Mouse (Mus musculus): ENCODE measurements at regions not wholly inside any gene's neighbourhood (a gene's known extent, or its start where the extent isn't known, plus 50 kb on each side); places are given as distances from the start of the nearest gene placed in this dataset.
"Not testable (repeated sequence)": the region's sequence is repeated elsewhere in the genome, so short reads cannot be mapped to it uniquely, and the experiment has no call there.

GRCm38 (mm10) chr2:168424277-168425099 is 143.0 kb upstream of the Kcng1 start:
- DNase-seq = no peak

DNA sequence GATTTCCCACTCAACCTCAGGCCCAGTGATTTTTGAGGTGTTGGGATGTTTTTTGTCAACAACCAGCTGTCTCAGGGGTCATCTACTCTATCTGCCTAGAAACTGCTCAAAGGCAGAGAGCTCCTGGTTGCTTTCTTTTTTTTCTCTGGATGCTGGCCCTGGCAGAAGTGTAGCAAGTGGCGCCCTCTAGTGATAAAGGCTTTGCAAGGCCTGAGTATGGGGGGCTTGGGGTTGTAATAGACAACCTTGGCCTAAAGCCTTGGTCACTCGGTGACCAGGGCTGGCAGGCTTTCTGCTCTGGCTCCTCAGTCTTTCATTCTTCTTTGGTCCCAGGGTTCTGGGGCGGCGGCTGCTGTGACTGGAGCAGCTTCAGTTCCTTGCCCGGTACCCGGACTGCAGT is 142.0 kb upstream of the Kcng1 start:
- peak in 1 of 2 experiments; percentile 24 for DNase-seq

- no peak for DNase-seq
These were observed 133.6 kb upstream of the Kcng1 start for GRCm38 (mm10) chr2:168415140-168415539.

DNA sequence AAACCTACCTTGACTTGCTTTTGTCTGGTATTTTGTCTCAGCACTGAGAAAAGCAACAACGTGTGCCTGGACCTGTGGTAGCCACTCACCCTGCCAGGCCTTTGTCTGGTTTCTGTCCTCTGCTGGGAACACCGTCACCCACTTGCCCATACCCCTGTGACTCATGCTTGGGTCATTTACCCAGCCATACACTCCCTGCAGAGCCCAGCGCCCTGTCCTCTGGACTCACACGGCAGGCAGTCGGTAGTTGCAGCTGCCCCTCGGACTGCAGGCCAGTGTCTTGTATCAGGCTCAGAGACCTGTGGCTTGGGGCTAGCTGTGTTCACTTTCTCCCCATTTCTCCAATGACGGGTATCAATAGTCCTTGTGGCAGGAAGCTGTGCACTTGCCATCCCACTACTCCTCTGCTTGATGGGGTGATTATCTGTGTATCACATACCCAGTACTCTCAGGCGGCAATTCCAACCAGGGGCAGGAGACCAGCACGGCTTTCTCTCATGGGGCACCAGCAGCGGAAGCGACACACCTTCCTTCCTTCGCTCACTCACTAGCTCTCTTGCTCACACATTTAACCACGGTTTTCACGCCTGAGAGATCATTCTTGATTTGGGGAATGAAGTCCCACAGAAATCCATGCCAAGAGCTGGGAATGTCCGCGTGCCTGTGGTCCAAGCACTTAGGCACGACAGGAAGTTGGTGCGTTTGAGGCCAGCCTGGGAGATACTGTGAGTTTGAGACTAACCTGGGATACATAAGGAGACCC is 132.8 kb upstream of the Kcng1 start:
- no peak for DNase-seq

DNA sequence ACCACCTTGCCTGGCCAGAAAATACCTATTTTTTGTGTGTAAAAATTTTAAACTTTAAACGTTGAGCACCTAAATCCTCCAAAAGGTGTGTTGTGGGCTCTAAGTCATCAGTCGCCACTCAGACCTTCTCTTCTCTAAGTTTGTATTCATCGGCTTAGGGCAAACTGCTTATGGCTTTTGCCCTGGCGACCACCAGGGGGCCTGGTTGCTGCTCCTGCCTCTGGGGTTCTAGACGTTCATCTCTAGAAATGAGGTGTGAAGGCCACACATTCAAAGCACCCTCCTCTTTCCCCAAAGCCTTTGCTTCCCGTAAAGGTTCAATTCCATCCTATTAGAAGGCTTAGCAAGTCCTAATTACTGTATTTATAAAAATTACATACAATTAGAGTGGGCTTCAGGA is 131.3 kb upstream of the Kcng1 start:
- DNase-seq = peak in 1 of 2 experiments; percentile 24

DNA sequence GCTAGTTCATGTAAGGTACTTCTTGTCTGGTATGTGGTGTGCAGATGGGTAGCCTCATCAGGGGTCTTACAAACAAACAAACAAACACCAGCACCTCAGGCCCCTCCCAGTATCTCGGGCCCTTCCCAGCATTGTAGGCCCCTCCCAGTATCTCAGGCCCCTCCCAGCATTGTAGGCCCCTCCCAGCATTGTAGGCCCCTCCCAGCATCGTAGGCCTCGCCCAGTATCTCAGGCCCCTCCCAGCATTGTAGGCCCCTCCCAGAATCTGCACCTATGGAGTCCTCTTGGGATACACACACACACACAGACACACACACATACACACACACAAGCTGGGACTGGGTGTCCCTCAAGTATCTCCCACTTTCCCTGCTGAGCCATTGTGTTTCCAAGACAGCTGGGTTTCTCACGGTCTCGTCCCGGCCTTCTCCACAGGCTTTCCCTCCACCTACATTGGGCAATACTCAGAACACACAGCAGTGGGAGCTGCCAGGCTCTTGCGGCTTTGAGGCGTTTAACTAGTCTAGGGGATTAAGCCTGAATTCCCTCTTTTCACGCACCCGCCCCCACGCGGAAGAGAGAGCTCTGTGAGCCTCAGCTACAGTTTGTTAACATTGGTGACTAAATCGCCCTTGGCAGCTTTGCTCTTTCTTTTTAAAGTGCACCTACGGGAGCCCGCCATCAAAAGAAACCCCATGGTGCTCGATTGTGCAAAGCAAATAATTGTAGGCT is 121.4 kb upstream of the Kcng1 start:
- no peak for DNase-seq

GRCm38 (mm10) chr2:168399088-168399709 is 117.7 kb upstream of the Kcng1 start:
- no peak for DNase-seq

- no peak for DNase-seq
These were observed 114.8 kb upstream of the Kcng1 start for GRCm38 (mm10) chr2:168396316-168396715.

DNA sequence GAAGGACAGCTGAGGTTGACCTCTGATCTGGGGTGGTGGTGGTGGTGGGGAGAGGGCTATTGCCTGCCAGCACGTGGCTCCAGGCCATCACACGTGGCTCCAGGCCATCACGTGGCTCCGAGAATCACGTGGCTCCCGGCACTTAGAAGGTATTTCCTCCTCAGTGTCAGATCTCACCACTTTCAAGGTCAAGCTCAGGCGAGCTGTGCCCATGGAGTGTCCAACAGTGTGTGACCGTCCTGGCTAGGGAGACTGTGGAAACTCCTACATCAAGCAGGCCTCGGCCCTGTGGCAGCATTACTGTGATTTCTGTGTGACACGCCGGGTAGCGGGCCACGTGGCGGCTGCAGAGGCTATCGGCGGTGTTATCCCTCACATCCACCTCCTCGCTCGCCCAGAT is 111.8 kb upstream of the Kcng1 start:
- DNase-seq = no peak

DNA sequence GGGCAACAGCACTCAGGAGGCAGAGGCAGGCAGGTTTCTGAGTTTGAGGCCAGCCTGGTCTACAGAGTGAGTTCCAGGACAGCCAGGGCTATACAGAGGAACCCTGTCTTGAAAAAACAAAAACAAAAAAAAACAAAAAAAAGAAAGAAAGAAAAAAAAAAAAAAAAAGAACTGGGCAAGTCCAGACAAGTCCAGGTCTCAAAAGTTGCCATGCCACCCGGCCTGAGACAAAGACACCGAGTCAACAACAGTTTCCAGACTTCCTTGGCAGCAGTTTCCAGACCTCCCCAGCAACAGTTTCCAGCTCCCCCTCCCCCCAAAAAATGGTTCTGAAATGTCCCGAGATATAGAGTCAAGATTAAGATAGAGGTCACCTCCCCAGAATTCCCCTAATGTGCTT is 110.6 kb upstream of the Kcng1 start:
- DNase-seq = not testable (repeated sequence)

DNA sequence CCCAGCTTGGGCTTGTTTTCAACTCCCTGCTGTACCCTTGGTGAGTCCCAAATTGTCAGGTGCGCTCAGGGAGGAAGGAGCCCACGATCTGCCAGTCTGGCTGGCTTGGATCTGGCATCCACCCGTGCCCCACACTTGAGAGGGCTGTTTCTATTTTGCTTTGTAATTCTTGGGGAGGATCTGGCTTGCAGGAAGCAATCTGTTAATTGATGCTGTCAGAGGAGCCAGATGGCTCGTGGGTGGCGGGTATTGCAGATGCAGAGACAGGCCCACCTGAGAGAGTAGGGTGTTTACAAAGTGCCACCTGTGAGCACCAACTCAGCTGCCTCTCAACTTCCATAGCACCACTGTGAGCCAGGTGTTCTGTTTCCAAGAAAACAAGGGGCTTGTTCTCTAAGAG is 99.1 kb upstream of the Kcng1 start:
- peak; percentile 28 to 39 for DNase-seq

GRCm38 (mm10) chr2:168372356-168372755 is 90.8 kb upstream of the Kcng1 start:
- DNase-seq = no peak

DNA sequence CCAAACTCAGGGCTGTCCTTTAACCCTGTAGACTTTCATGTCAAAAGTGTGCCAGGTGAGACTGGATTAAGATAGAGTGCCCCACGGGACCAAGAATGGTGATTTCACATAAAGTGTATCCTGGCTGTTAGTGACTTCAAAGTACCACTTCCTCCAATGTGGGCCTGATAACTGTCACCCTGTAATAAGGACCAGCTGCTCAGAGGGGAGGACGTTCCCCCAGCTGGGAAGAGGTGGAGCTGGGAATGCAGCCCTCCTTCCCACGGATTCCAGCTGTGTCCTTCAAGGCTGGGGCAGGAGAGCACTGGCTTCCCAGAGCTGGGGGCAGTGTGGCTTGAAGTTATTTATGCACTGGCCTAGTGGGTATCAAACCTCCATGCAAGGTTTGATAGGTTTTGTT is 89.7 kb upstream of the Kcng1 start:
- no peak for DNase-seq

DNA sequence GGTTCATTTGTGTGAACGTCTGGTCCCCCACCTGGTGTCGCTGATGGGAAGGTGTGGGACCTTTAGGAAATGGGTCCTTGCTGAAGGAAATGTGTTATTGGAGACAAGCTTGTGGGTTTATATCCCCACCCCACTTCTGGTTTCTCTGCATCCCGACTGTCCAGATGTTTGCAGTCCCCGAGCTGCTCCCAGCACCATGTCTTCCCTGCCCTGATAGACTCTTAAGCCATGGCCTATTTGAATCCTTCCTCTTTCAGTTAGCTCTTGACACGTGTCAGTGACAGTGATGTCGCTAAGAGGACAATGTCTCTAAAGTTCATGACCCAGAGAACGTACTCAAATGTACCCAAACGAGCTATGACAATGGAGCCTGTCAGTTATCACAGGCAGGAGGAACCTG is 77.7 kb upstream of the Kcng1 start:
- no peak for DNase-seq

DNA sequence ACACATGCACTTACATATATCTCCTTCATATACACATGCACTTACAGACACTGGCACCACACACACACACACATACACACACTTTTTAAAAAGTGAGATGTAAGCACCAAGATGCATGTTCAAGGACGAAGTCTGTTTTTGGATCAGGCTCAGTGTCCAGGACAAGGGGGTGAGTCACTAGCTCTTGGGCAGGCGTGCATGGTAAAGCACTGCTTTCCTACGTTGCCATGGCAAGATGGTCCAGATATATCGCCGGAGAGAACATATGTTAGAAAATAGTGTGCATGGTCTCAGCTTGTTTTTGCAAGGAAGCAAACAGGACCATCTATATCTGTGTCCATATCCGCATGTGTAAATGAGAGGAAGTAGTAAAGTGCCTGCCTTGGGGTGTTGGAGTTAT is 77.0 kb upstream of the Kcng1 start:
- DNase-seq = no peak

- DNase-seq = no peak
These were observed 76.3 kb upstream of the Kcng1 start for GRCm38 (mm10) chr2:168357815-168358214.

GRCm38 (mm10) chr2:168354397-168354796 is 72.9 kb upstream of the Kcng1 start:
- no peak for DNase-seq

- peak; percentile 62 to 70 for DNase-seq
These were observed 71.1 kb upstream of the Kcng1 start for GRCm38 (mm10) chr2:168352626-168353025.

DNA sequence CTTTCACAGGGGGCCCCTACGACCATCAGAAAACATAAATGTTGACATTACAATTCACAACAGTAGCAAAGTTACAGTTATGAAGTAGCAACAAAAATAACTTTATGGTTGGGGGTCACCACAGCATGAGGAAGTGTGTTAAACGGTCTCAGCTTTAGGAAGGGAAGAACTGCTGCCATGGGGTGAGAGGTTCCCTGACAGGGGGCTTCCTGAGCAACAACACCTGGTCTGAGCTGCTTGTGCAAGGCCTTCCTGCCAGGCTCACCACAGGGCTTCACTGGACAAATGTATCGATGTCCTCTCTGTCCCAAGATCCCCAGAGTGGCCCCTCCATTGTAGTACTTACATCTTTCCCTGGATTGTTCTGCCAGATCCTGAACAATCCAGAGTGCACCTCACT is 70.7 kb upstream of the Kcng1 start:
- DNase-seq = no peak

- no peak for DNase-seq
These were observed 63.8 kb upstream of the Kcng1 start for GRCm38 (mm10) chr2:168345384-168345783.

DNA sequence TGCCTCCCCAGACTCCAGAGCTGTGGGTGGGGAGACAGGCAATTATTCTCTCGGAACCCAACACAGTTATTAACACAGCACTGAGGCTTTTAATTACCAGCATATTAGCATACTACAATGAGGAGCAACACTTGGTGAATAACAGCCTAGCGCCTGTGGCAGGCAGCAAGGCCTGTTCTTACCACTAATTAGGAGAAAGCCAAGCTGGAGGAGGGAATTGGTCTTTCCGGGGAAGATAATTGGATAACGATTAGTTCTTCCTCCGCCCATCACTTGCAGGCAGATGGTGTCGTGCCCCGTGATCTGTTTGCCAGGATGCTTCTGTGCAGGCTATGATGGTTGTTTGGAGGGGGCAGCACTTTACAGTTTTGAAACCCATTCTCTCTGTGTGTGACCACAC is 62.2 kb upstream of the Kcng1 start:
- no peak for DNase-seq

DNA sequence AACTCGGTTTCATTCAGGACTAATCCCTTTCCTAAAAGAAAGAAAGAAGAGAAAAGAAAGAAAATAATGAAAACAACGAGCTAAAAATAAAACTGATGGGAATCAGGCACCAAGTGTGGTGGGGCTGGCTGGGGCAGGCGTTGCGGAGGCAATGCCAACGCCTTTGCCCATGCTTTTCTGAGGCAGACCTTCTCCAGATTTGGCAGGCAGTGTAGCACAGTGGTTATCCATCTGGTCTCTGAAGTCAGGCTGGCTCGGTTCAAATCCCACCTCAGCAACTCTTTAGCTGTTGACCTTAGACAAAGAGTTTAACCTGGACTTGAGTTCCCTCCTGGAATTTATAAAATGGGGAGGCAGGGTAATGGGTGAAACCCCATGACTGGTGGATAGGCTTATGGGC is 57.3 kb upstream of the Kcng1 start:
- DNase-seq = no peak

DNA sequence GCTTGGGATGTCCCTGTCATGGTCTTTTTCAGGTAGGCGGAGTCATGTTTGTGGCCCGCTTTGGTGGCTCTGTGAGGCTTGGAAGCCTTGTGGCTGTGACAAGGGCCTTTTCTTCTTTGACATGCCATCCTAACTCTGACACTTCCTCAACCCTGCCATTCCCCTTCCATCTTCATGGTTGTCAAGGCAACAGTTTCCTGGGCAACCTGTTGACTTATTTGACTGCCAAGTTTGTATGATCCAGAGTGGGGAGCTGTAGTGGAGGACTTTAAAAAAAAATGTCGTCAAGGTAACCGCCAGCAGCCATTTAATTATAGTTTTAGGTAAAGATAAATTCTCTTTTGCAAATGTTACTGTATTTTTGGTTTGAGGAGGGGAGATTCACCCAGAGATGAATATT is 56.8 kb upstream of the Kcng1 start:
- peak in 1 of 2 experiments; percentile 13 for DNase-seq

All from cerebellum, postnatal 25 days (tissue).